Mouse (Mus musculus) regulatory T cell (primary cell): Measurements from ENCODE around the gene Nup93.

Source experiments
- in situ Hi-C: fragments of 300-600 bp; cut with MboI, MseI; formaldehyde crosslinking; loops from one replicate; pipeline ENCODE4 v1.15.1; 2025; ENCODE audit warnings: high pct_unique_total_duplicates

Nup93 gene

GRCm38 (mm10) chr8:94185791-94186190 lies 28.6 kb upstream of the Nup93 start:
- in situ Hi-C loops: no loop called here

DNA sequence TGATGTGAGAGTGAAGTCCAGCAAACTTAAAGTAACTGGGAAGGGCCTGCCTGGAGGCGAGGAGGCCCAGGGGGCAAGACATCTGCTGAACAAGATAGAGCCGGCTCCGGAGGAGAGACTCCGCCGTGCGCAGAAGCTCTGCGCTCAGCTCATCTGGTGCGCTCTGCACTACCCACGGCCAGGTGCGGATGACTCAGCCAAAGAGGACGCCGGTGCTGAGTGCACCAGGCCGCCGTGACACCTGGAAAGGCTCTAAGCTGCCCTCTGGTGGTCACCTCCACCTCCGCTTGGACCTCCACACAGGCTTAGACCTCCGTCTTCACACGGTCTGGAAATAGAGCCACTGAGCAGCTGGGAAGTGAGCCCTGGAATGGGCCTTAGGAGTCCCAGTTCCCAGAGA lies 27.8 kb upstream of the Nup93 start:
- in situ Hi-C loops: no loop called here

- in situ Hi-C loops: no loop called here
Measured at GRCm38 (mm10) chr8:94187290-94188002, 26.9 kb upstream of the Nup93 start.

GRCm38 (mm10) chr8:94189275-94190031 lies 24.9 kb upstream of the Nup93 start:
- in situ Hi-C loops: no loop called here

DNA sequence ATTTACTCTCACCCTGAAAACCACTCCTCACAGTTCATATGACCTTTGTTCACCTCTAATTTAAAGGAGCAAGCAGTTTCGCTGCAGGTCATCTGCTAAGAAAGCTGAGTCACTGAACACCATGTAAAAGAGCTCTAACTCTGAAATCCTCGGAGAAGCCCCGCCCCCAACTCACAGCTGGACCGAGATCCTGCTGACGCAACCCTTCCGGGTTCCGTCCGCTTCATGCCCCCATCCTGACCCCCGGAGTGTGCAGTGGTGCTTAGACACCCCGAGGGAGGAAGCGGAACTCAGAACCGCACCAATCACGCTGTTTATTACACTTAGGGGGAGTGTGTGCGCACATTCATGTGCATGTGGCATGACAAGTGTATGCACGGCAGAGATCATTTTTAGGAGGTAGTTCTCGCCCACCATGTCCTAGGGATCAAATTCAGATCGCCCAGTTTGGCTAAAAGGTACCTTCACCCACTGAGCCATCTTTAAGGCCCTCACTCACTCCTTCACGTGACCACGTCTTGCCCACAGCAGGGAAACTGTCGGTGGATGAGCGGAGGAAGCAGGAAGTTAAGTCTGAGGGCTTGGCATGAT lies 23.2 kb upstream of the Nup93 start:
- in situ Hi-C loops: no loop called here

- in situ Hi-C loops: no loop called here
Measured at GRCm38 (mm10) chr8:94192926-94193325, 21.4 kb upstream of the Nup93 start.

GRCm38 (mm10) chr8:94194591-94195223 lies 19.7 kb upstream of the Nup93 start:
- in situ Hi-C loops: no loop called here

DNA sequence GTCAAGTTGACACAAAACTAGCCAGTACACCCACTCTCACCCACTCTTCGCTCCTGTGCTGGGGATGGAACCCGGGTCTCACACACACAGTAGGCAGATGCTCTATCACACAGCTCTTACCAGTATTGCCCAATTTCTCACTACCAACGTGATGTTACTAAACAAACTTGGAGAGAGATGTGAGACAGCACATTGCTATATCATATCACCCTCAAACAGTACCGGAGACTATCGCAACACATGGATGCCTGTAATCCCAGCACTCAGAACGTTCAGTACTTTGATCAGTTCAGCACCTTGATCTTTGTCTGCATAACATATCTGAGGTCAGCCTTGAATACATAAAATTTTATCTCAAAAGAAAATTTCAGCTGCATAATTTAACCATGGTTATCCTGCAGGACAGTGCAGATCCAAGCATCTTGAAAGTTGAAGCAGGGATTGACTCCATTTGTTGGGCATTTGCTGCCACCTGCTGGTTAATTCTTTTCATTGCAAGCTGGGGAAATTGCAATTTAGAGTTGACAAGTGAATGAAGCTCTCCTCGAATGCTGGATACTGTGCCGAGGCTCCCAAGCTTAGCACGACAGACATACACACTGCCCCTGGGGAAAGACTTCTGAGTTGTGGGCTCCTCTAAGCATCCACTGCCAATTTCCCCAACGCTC lies 15.0 kb upstream of the Nup93 start:
- in situ Hi-C loops: no loop called here

GRCm38 (mm10) chr8:94204043-94204442 lies 10.3 kb upstream of the Nup93 start:
- in situ Hi-C loops: loop anchor here (5.0 to 10.0 kb wide), 3 partner anchors 37 to 1849 kb away; partner anchors contain the start of gene Irx5

GRCm38 (mm10) chr8:94205736-94206135 lies 8.6 kb upstream of the Nup93 start:
- in situ Hi-C loops: loop anchor here (10.0 kb wide), 1 partner anchor 1851 kb away; the partner anchor contains the start of gene Irx5

DNA sequence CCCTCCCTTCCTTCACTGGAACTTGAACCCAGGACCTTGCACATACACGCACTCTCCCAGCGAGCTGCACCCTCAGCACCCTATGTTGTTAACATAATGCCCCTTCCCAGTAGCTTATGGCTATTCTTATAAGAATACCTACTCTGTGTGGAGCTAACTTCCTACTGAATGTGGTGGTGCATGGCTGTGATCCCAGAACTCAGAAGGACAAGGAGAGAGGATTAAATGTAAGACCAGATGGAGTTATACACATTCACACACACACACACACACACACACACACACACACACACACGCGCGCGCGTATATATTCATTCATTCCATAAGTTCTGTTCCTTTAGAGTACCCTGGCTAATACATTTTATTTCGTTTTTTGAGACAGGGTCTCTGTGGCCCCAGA lies 8.1 kb upstream of the Nup93 start:
- in situ Hi-C loops: loop anchor here (10.0 kb wide), 1 partner anchor 1851 kb away; the partner anchor contains the start of gene Irx5

DNA sequence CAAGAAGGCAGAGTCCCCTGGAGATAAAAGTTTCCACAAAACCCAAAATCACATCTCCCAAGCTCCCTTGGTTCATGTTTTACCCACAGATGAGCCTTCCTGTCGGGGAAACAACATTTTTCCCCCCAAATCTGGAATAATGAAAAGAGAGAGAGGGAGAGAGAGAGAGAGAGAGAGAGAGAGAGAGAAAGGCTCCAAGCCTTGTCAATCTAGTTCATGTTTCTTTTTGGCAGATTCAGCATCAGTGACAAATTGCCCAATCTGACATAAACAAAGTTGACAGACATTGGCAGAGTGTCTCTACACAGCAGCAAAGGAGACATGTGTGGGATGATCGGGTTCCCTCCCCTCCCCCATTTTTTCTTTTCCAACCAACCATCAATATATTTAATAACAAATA lies 6.9 kb upstream of the Nup93 start:
- in situ Hi-C loops: loop anchor here (10.0 kb wide), 1 partner anchor 1853 kb away; the partner anchor contains the start of gene Irx5

GRCm38 (mm10) chr8:94209639-94210038 lies 4.7 kb upstream of the Nup93 start:
- in situ Hi-C loops: loop anchor here (10.0 kb wide), 1 partner anchor 1855 kb away; the partner anchor contains the start of gene Irx5

- in situ Hi-C loops: no loop called here
Measured at GRCm38 (mm10) chr8:94210225-94210624, 4.1 kb upstream of the Nup93 start.

DNA sequence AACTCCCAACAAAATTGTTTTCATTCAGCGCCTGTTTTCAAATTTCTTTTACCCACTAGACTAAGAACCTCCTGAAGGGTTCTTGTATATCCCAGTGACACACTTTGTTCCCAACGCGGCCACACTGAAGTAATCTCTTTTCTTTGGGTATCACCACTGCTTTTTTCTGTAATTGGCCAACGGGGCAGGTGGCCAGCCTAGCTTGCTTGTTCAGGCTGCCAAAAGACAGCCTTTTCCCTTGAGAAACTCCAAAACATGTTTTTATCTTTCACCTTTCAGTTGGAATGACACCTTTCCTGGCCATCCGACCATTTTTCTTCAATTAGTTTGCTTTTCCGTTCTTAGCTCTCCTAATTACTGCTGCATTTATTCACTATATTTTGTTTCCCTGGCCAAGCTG lies 545 bp upstream of the Nup93 start:
- in situ Hi-C loops: no loop called here

DNA sequence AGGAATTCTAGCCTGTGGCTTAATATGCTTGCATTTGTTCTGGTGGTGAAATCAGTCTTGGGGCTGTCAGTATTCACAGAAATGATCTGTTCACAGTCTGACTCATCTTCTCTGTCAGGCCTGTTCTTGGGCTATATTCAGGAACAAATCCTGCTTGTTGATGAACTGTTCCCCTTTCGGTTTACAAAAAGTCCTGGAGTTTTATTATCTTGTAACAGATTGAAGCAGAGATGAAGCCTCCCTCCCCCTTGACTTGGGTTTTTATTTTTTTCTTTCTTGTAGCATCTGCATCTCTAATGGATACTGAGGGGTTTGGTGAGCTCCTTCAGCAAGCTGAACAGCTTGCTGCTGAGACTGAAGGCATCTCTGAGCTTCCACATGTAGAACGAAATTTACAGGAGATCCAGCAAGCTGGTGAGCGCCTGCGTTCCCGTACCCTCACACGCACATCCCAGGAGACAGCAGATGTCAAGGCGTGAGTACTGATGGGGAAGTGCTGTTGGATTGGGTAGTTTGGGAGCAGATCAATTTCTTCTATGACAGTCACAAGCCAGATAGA lies 13.1 kb downstream of the Nup93 start:
- in situ Hi-C loops: no loop called here

GRCm38 (mm10) chr8:94240240-94240751 lies 25.9 kb downstream of the Nup93 start:
- in situ Hi-C loops: no loop called here

- in situ Hi-C loops: no loop called here
Measured at GRCm38 (mm10) chr8:94249836-94250435, 35.6 kb downstream of the Nup93 start.

- in situ Hi-C loops: no loop called here
Measured at GRCm38 (mm10) chr8:94258881-94259280, 44.5 kb downstream of the Nup93 start.

GRCm38 (mm10) chr8:94262626-94263297 lies 48.4 kb downstream of the Nup93 start:
- in situ Hi-C loops: no loop called here
